Mouse (Mus musculus) midbrain, postnatal 0 days (tissue): ENCODE results near the gene Zhx3. TPM values are rescaled to one million over a fixed set of nuclear protein-coding genes. Genes with fewer than 3 reads are reported as not detected.

Source experiments
- ATAC-seq: fragments of 200-750 bp; cut with Nextera tagmentation; 2 replicates; pipeline ENCODE4 v1.8.0; 2017; ENCODE audit warnings: moderate number of reproducible peaks, mild to moderate bottlenecking, moderate TSS enrichment, moderate library complexity; ENCODE audit not compliant: low FRiP score
- DNase-seq: peaks from one replicate; pipeline ENCODE4 v3.0.0-alpha.2; 2015; ENCODE audit warnings: low spot score
- H3K27ac ChIP-seq: fragments of 300-500 bp; sonication (generic); 2 replicates; pipeline ENCODE4 v1.5.1; 2014; ENCODE audit warnings: low read depth, mild to moderate bottlenecking, low read length, mixed read lengths
- H3K27me3 ChIP-seq: fragments of 300-500 bp; sonication (generic); 2 replicates; pipeline ENCODE4 v1.6.1; 2014; ENCODE audit warnings: low read length, control low read depth, mixed read lengths; ENCODE audit not compliant: insufficient read depth
- H3K36me3 ChIP-seq: fragments of 300-500 bp; sonication (generic); 2 replicates; pipeline ENCODE4 v1.6.1; 2014; ENCODE audit warnings: low read length, control low read depth, mixed read lengths; ENCODE audit not compliant: insufficient read depth
- H3K4me1 ChIP-seq: fragments of 300-500 bp; sonication (generic); 2 replicates; pipeline ENCODE4 v1.6.1; 2014; ENCODE audit warnings: mild to moderate bottlenecking, control low read depth, antibody characterized with exemption, low read length, mixed read lengths; ENCODE audit not compliant: insufficient read depth
- H3K4me2 ChIP-seq: fragments of 300-500 bp; sonication (generic); 2 replicates; pipeline ENCODE4 v1.6.1; 2014; ENCODE audit warnings: low read depth, mild to moderate bottlenecking, low read length, mixed read lengths; ENCODE audit not compliant: poor library complexity, severe bottlenecking
- H3K4me3 ChIP-seq: fragments of 300-500 bp; sonication (generic); 2 replicates; pipeline ENCODE4 v1.5.1; 2014; ENCODE audit warnings: low read depth, mild to moderate bottlenecking, low read length, moderate library complexity
- H3K9ac ChIP-seq: fragments of 300-500 bp; sonication (generic); replicated peaks from 2 replicates; pipeline ENCODE4 v1.6.1; 2014; ENCODE audit warnings: mild to moderate bottlenecking, low read length, moderate library complexity, mixed read lengths; ENCODE audit not compliant: poor library complexity, severe bottlenecking
- H3K9me3 ChIP-seq: fragments of 300-500 bp; sonication (generic); 2 replicates; pipeline ENCODE4 v1.6.1; 2016; ENCODE audit warnings: low read length, control low read depth
- CTCF ChIP-seq: IDR thresholded peaks from 2 replicates; pipeline ENCODE4 v1.5.1; 2016; ENCODE audit warnings: antibody characterized with exemption, mild to moderate bottlenecking
- WGBS: fragments of 180-500 bp; shearing (Covaris S2); extraction: QIAGEN DNeasy Blood & Tissue Kit; methylation state at CpG from one replicate; pipeline ENCODE4 v1.1.7; 2014; 5-methylcytosine and 5-hydroxymethylcytosine counted together
- polyA plus RNA-seq: library from polyadenylated mRNA; unstranded; fragments of >200 nt; fragmentation: Nextera tagmentation; extraction: Ambion mirVana; gene quantifications from 2 replicates; pipeline ENCODE4 v1.2.1, GENCODE M21; 2015
- total RNA-seq: library from RNA; depleted of rRNA; stranded (reverse); fragments of >200 nt; gene quantifications from 2 replicates; pipeline ENCODE4 v1.2.3, GENCODE M21; 2014; rRNA removed

The Zhx3 gene
- total RNA-seq (43.9 and 63.9 TPM in 2 replicates), polyA plus RNA-seq (17.3 and 18.7 TPM in 2 replicates)

- ATAC-seq (peak; percentile 95), DNase-seq (peak; percentile 96)
- under 1% methylated on average over 35 of the region's 48 CpGs for WGBS
Measured at GRCm38 (mm10) chr2:160872890-160873382, at the start of gene Zhx3. Gene Zhx3, minus strand, starts transcription at chr2:160872998.

GRCm38 (mm10) chr2:160921285-160921684 lies 48.5 kb upstream of the Zhx3 start:
- DNase-seq, result no peak
- H3K4me2 ChIP-seq, result no peak overlapping the region
- H3K27me3 ChIP-seq, result no peaks in the 10 kb centered on the region
- H3K9ac ChIP-seq, result no peak overlapping the region
- ATAC-seq, result no peak
- H3K27ac ChIP-seq, result no peak overlapping the region
- no peaks in the 10 kb centered on the region for H3K9me3 ChIP-seq
- no peak overlapping the region for H3K4me3 ChIP-seq
- no peak for TF ChIP-seq CTCF
- WGBS, result 78% methylated on average over 4 of the region's 7 CpGs
- H3K4me1 ChIP-seq, result no peaks in the 10 kb centered on the region
- H3K36me3 ChIP-seq, result no peaks in the 10 kb centered on the region

More at GRCm38 (mm10) chr2:160872890-160873382, at the start of gene Zhx3:
- Histone ChIP-seq H3K4me2 (peak within 1 kb of the TSS; percentile 72), H3K27ac (peak within 1 kb of the TSS; percentile 96), H3K9ac (peak within 1 kb of the TSS; percentile 96), H3K36me3 (no peaks in the 10 kb centered on the region), H3K9me3 (no peaks in the 10 kb centered on the region), H3K27me3 (no peaks in the 10 kb centered on the region), H3K4me3 (peak within 1 kb of the TSS; percentile 89), H3K4me1 (no peaks in the 10 kb centered on the region; the same call in 1 of the 2 replicates)
- TF ChIP-seq CTCF, result no peak

- H3K27ac ChIP-seq, result no peak overlapping the region
- H3K4me2 ChIP-seq, result no peak overlapping the region
- H3K9ac ChIP-seq, result no peak overlapping the region
- H3K9me3 ChIP-seq, result no peaks in the 10 kb centered on the region
- H3K4me1 ChIP-seq, result no peaks in the 10 kb centered on the region
- no peak for ATAC-seq
- WGBS, result 74% methylated on average over 2 of the region's 2 CpGs
- H3K36me3 ChIP-seq, result no peaks in the 10 kb centered on the region
- H3K27me3 ChIP-seq, result no peaks in the 10 kb centered on the region
- no peak overlapping the region for H3K4me3 ChIP-seq
- no peak for DNase-seq
- no peak for TF ChIP-seq CTCF
Measured at GRCm38 (mm10) chr2:160918930-160919215, 46.1 kb upstream of the Zhx3 start.

GRCm38 (mm10) chr2:160918154-160918929 lies 45.5 kb upstream of the Zhx3 start:
- Histone ChIP-seq H3K4me1 (no peaks in the 10 kb centered on the region), H3K4me2 (no peak overlapping the region), H3K9ac (no peak overlapping the region), H3K9me3 (no peaks in the 10 kb centered on the region), H3K4me3 (no peak overlapping the region), H3K27ac (no peak overlapping the region), H3K27me3 (no peaks in the 10 kb centered on the region), H3K36me3 (no peaks in the 10 kb centered on the region)
- DNase-seq, result no peak
- no peak for ATAC-seq
- WGBS, result 48% methylated on average over 8 of the region's 8 CpGs
- TF ChIP-seq CTCF, result no peak

DNA sequence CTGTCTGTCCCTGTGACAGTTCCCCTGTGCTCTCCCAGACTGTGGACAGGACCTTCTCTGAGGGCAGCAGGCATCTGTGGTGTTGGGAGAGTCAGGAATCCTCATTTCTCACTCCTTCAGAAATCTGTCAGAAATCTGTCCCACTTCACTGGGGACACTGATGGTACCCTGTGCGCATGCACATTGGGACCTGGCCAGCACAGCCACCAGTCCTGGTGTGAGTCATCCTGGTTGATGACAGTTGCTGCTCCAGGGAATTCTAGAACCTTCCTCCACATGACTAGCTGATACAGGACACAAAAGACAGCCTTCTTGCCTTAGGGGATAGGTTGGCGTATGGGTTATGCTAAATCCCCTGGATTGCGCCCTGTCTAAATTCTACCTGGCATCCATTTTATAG lies 44.5 kb upstream of the Zhx3 start:
- H3K4me3 ChIP-seq, result no peak overlapping the region
- ATAC-seq (no peak), DNase-seq (no peak)
- H3K9me3 ChIP-seq, result no peaks in the 10 kb centered on the region
- WGBS, result 90% methylated on average over 3 of the region's 3 CpGs
- no peaks in the 10 kb centered on the region for H3K4me1 ChIP-seq
- no peak for TF ChIP-seq CTCF
- no peak overlapping the region for H3K4me2 ChIP-seq
- H3K9ac ChIP-seq, result no peak overlapping the region
- peaks cover 9% of the 10 kb centered on the region for H3K27me3 ChIP-seq
- H3K27ac ChIP-seq, result no peak overlapping the region
- H3K36me3 ChIP-seq, result no peaks in the 10 kb centered on the region

DNA sequence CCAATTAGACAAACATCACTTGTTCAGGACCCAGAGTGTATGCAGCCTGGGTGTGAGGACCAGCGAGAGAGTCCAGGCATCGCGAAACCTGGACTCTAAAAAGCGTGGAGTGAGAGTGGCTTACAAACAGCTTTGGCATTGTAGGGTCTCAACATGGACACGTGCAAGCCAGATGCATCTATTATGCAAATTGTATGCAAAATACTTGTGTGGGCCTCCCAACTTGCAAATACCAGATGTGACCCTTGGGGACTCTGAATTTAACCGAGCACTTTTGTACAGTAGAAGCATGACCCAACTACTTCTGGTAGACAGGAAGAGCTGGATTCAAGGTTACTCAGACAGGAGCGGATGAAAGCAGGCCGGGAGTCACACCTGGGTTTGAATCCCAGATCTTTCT lies 43.9 kb upstream of the Zhx3 start:
- Histone ChIP-seq H3K4me3 (no peak overlapping the region), H3K27me3 (peaks cover 14% of the 10 kb centered on the region), H3K9me3 (no peaks in the 10 kb centered on the region), H3K27ac (no peak overlapping the region), H3K4me1 (0 out of 2 replicates have a peak, but pooled peaks cover 5% of the 10 kb centered on the region), H3K4me2 (no peak overlapping the region), H3K36me3 (no peaks in the 10 kb centered on the region), H3K9ac (no peak overlapping the region)
- DNase-seq (no peak), ATAC-seq (no peak)
- 64% methylated on average over 8 of the region's 8 CpGs for WGBS
- TF ChIP-seq CTCF, result no peak
